Mouse (Mus musculus) heart, adult 8-10 months (tissue): Measurements from ENCODE around the gene Wdr34. TPM values are rescaled to one million over a fixed set of nuclear protein-coding genes. Genes with fewer than 3 reads are reported as not detected.
"Not testable (repeated sequence)": the region's sequence is repeated elsewhere in the genome, so short reads cannot be mapped to it uniquely, and the experiment has no call there.

Source experiments
- DNase-seq: peaks from one replicate; pipeline ENCODE4 v3.0.0; 2022; ENCODE audit warnings: low spot score
- total RNA-seq, 4 experiments: library from RNA; stranded (reverse); gene quantifications; 2 replicates each; pipeline ENCODE4 v1.2.4; 2022

Gene Wdr34
- total RNA-seq, 4 experiments from 2014 or later, result 6.5 to 9.2 (median 7.8) TPM

DNA sequence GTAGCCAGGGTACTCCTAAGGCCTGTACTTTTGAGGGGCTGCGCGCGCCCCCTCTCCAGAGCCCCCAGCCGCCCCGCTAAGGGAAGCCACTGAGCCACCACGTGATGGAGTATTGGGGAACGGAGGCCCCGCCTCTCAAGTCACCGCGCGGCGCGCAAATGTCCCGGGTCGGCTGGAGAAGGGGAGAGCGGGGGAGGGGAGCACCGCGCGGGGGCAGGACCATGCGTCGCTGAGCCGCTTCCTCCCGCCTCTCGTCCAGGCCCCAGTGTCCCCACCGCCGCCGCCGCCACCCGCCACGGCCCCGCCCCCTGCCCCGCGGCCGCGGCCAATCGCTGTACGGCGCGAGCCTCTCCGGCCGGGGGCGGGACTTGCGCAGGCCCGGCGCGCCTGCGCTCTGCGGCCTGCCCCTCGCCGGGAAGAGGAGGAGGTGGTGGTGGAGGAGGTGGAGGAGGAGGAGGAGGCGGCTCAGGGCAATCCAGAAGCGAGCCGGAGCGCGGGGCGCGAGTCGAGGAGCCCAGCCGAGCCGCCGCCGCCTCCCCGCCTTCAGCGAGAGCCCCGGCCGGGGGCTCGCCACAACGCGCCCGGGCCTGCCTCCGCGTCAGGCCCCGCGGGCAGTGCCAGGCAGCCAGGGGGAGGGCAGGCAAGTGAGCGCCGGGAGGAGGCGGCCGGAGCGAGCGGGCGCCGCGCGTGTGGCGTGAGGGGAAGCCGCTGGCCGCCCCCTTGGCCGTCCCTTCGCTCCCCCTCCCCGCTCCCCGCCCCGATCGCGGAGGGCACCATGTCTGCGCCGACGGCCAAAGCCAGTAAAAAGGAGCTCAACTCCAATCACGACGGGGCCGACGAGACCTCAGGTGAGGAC, 17.6 kb upstream of the Wdr34 start:
- DNase-seq, result peak; percentile 92

DNA sequence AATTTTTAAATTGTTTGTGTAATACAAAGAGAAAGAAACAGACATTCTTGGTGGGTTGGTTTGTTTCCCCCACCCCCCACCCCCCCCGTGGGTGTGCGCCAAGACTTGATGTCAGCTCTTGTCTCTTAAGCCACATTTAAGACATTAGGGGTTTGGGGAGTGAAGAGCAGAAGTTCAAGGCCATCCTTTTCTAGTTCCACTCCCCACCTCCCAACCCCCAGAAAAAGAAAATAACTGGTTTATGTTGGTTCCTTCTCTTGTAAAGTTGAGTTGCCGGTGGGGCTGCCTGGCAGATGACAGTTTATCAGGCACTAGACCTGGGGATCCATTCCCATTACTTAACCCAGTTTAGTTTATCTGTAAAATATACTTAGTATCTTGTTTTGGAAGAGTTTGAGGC, 15.6 kb upstream of the Wdr34 start:
- DNase-seq, result no peak

DNA sequence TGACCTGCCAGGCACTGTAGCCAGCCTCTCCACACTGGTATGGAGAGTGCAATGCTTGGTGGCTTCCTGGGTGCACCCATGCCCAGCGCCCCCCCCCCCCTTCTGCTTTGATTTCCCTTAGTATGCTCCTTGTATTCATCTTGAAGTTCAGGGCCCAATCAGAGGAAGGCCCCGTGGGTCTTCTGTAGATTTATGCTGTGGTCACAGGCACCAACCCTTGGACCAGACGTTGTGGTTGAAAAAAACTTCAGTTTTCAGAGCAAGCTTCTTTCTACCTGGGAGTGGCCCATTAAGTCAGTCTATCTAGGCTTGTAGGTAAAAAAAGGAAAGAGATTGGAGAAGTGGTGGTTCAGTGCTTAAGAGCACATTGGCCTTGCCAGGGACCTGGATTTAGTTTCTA, 15.1 kb upstream of the Wdr34 start:
- no peak for DNase-seq

DNA sequence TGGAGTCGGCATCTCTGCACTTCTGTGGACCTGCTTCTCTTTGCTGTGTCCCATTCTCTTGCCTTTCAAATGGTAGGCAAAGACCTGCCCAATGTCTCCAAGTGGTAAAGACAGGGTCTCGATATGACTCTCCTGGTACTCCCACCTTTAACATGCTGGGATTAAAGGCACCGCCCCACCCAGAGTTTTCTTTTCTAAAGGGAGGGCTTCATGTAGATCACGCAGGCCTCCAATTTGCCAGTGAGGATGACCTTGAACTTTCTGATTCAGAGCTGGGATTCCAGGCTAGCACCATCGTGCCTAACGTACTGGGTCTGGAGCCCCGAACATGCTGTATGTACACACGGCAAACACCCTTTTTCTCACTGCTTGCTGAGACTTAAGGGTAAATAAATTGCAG, 14.6 kb upstream of the Wdr34 start:
- DNase-seq, result no peak

DNA sequence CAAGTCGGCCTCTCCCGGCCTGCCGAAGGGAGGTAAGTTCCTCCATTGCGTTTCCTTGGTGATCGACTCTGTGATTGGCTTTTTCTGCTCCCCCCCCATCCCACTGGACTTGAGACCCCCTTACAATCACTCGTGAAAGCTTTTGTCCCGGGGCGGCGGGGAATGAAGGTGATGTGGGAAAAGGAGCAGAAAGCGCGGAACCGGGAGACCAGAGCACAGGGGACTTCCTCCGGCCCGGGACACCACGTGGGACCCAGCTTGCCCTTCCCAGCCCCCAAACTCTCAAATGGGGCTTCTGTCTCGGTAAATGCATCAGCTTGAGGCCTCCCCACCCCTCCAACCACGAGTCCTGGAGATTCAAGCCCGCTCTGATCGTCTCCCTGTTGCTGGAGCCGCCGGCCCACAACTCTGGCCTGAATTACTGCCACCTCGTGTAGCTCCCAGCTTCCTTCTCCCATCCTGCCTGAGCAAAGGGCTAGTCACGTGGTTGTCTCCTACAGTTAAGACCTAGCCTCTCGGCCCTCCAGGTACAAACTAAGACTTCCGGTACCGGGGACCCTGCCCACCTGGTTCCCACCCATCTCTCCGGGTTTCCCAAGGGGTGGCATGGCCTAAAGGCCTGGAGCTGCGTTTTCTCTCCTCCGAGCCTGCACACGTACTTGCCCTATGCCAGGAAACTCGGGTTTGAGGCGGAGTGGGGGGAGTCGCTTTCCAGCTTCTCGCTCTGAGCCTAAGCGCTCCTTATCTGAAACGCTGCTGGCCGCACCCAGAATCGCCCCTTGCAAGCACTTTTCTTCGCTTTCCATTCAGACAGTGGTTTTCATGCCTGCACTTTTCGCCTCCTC, 13.8 kb upstream of the Wdr34 start:
- DNase-seq, result peak; percentile 80

DNA sequence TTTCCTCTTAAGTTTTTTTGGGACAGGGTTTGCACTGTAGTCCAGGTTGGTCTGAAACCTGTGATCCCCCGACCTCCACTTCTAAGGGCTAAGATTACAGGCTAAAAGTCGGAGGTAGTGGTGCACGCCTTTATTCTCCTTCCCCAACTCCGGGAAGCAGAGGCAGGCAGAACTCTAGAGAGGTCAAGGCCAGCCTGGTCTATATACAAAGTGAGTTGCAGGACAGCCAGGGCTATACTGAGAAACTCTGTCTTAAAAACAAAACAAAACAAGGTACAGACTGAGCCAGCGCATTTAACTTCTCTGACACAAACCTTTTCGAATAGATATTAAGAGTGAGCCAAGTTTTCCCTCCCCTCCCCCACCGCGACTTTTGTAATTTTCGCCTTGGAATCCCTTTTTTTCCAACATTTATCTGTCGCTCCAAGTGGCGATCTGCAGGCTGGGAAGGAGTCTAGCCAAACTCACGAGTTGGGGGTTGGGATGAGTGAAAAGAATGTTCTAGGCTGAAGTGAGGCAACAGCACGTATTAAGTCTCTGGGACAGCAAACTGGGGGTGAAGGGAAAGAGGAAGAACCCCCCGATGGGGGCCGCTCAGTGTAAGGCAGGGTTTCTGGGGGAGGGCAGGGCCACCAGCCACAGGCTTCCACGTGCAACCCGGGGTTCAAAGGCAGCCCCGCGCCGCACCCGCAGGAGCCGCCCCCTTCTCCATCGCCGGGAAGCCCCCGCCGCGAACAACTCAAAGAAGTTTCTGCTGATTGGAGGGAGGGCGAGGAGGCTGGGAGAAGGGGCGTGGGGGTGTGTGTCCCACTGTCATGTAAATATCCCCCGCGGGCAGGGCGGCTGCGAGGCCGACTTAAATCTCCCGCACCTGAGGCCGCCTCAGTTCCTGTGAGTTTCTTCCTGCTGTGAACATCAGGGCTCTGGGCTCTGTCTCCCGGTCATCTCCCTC, 12.8 kb upstream of the Wdr34 start:
- peak; percentile 28 for DNase-seq

DNA sequence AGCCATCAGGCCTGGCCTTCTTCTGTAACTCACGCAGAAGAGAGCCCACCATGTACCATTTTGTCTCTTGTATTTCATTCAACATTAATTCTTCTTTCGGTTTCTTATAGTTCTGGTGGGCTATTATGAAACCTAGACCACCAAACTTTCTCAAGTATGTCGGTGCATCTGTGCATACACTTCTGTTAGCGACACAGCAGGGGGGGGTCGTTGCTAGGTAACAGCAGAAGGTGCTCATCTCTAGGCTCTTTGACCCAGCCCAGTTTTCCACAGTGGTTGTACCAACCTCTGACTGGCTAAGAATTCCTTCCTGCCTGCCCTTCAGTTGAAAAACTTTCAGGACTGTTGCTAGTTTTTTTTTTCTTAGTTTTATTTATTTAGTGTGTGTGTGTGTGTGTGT, 9.7 kb upstream of the Wdr34 start:
- no peak for DNase-seq

DNA sequence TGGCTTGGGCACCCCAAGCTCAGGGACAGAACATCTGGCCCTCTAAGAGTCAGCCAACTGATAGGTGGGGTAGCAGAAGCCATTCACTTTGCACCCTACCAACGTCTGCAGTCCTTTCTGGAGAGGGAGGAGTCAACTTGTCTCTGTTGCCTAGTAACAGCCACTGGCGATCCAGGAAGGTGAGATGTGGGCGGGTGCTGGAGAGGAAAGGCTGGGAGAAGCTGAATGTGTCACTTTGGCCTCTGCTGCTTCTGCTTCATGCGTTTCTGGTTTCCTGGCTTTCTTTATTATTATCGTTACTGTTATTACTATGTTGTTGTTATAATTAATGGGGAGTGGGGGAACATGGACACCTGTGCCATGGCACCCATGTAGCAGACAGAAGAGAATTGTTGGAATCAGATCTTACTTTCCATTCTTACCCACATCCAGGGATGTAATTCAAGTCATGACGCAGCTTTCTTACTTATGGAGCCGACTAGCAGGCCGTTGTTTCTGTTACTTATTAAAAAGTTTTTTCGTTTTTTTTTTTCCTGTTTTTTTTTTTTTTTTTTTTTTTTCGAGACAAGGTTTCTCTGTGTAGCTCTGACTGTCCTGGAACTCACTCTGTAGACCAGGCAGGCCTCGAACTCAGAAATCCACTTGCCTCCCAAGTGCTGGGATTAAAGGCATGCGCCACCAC, 8.7 kb upstream of the Wdr34 start, which contains the start of gene Set:
TSS of gene Set (plus strand) at position 156 of the 682 bp plus-strand sequence.
- no peak for DNase-seq

DNA sequence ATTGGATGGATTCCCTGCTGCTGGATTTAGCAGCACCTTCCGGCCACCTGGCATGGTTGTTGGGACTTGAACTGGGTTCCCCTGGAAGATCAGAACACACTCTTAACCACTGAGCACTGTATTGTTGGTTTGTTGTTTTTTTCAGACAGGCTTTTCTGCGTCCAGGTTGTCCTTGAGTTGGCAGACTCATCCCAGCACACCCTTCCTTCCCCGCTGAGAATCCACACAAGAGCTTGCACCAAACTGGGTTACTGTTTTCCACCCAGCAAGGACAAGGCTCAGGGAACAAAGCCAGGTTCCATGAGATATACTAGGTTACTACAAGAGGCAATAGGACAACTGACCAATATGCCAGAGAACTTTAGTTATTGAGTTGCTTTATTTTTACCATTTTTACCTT, 8.1 kb upstream of the Wdr34 start:
- no peak for DNase-seq

DNA sequence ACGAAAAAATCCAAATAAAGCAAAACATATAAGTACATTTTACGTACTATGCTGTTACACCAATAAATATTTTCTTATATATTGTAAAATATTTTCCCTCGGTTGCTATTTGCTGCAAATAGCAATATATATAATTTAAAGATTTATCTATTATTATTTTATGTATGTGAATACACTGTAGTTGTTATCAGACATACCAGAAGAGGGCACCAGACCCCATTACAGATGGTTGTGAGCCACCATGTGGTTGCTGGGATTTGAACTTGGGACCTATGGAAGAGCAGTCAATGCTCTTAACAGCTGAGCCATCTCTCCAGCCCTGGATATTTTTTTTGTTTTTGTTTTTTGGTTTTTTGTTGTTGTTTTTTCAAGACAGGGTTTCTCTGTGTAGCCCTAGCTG, 6.6 kb upstream of the Wdr34 start:
- DNase-seq, result not testable (repeated sequence)

DNA sequence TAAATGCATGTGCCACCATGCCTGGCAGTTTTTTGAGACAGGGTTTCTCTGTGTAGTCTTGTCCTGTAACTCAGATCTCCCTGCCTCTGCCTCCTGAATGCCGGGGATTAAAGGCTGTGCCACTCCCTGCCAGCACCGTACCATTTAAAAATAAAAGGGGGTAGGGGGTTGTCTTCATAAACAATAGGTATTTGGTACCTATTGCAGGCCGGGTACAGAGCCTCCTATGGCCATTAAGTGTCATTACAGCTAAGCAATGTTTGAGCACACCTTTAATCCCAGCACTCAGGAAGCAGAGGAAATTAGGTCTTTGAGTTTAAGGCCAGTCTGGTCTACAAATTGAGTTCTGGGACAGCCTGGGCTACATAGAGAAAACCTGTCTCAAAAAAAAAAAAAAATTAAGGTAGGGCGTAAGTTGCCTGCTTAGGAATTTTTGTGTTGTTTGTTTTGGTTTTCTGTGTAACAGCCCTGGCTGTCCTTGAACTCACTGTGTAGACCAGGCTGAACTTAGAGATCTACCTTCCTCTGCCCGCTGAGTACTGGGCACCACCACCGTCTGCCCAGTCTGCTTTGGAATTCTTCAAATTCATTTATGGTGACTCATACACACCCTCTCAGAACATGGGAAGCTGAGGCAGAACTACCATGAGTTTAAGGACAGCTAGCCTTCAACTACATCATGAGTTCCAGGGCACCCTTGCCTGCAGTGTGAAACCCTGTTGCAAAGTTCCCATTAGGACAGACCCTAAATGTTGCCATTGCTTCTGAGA, 3.5 kb upstream of the Wdr34 start:
- no peak for DNase-seq

DNA sequence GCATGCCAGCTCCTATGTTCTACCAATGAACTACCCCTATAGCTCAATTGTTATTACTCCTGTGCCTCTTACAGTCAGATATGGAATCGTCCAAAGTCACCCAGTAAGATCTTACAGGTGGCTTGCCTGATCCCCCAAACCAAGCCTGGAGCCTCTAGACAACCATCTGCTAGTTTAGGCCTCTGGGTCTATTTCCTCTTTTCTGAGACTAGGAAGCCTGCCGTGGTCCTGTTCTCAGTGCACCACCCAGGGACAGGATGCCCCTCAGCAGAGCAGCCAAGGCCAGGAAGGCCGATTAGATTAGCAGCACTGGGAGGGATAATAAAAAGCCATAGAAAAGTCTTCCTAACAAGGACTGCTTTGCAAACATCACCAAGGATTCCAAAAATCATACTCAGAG, 1.1 kb upstream of the Wdr34 start:
- DNase-seq, result no peak

DNA sequence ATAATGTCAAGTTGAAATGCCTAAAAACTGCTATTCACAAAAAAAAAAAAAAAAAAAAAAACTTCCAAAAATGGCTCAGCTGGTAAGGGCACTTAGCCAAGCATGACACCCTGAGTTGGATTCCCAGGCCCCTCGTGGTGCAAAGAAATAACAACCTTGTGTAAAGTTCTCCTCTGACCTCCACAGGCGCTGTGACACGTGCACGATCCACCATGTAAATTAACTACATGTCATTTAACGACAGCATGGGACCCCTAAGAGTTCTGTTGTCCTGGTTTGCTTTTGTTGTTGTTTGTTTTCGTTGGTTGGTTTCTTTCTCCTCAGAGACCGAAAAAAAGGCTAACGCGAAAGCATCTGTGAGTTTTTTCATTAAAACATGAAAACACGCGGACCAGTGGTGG, 580 bp downstream of the Wdr34 start:
- DNase-seq, result no peak

DNA sequence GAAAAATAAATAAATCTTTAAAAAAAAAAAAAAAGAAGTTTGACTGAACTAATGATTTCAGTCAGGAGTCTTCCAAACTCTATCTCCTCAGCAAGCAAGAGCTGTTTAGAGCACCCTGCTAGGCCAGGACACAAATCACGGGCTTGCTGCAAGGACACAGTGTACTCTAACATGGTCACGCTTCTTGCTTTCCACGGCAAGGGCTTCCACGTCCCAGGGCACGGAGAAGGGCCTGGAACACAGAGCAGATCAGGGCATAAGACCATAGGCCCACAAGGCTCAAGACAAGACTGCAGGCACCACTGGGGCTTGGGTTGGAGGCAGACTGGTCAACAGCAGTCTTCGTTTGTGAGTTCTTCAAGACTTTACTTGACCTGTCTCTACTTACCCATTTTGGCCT, 1.6 kb downstream of the Wdr34 start:
- DNase-seq, result no peak

DNA sequence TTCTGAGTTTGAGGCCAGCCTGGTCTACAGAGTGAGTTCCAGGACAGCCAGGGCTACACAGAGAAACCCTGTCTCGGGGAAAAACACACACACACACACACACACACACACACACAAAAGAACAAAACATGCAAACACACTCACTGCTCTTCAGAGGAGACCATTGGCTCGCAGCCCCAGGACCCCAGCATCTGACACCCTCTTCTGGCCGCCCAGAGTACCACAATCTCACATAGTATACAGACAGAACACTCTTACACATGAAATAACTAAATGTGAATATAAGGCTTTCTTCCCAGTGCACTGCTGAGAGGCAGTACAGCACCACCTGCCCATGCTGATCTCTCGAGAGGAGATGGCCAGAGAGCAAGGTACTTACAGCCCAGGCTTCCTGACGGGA, 4.1 kb downstream of the Wdr34 start:
- no peak for DNase-seq

DNA sequence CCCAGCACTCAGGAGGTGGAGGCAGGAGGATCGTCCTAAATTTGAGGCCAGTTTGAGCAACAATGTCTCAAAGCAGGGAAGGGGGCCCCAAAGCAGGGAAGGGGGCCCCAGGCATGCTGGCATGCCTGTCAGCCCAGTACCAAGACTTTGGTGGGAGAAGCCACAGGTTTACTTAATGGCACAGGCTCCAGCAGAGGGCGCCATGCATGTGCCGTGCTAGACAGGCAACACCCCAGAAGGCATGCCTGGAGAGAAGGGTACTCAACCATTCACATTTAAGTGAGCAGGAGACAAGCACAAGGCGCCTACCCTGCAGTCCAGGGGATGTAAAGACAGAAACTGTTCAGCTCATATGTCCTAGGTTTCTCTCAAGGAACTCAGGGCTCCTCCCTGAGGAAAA, 6.2 kb downstream of the Wdr34 start:
- peak; percentile 46 for DNase-seq

DNA sequence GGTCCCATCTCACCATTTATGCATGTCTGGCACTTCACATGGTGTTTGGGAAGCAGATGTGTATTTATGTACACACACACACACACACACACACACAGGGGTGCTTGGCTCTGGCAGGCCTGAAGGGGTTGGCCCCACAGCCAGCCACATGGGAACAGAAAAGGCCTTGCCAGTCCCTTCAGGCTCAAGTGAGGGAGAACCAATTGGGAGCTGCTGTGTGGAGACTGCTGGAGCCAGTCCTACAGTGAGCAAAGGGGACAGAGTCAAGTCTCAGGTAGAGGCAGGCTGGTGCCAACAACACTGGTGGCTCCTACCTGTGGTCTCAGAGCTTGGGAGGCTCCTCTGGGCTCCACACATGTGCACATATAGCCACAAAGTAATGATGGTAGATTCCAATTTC, 9.0 kb downstream of the Wdr34 start:
- DNase-seq, result no peak

DNA sequence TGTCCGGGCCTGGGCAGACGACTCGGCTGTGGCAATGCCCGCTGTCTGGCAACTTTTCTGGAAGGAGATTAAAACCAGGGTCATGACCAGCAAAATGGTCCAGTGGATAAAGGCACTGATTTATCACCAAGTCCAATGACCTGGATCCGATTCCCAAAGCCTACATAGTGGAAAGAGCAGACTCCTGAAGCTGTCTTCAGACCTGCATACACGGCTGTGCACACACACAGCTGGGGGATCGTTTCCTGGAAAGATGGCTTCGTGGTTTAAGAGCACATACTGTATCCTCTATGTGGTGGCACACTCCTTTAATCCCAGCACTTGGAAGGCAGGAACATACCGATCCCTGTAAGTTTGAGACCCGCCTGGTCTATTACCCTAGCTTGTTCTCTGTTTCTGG, 10.3 kb downstream of the Wdr34 start:
- no peak for DNase-seq

DNA sequence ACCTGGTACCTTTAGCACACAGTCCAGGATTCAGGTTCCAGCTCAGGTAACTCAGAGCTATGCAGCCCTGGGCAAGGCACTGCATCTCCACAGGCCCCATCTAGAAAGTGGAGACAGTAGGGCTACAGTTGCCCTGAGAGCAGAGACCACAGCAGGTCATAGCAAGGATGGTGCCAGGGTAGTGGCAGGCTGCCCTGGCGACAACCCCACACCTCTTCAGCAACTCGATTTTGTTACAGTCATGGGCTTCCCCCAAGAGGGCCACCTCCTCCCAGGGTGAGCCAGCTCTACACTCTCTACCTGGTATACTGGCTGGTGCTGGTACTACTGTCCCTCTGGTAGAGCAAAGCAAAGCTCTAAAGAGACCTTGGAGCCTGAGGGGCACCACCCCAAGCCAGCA, 10.9 kb downstream of the Wdr34 start:
- no peak for DNase-seq

DNA sequence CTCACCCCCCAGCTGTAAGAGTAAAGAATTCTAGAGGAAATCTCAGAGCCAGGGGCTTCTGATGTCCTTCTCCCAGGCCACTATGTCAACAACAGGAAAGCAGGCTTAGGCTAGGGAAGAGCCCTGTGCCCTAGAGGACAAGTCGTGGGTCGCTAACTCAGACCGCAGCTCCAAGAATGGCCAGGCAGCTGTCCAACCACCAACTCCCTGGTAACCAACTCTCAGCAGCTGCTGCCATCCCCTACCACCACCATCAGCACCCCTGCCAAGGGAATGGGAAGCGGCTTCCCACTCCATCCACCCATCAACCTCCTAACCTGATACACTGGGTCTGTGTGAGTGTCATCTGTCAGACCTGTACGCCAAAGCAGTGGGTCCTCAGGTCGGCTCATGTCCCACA, 15.7 kb downstream of the Wdr34 start:
- no peak for DNase-seq
